Mouse (Mus musculus): ENCODE measurements around the gene 1700017B05Rik.

The 1700017B05Rik gene

GRCm38 (mm10) chr9:57271837-57272562 is 9.6 kb upstream of the 1700017B05Rik start:
- DNase-seq (ENCODE audit: low read depth) = no peak

- DNase-seq (ENCODE audit: low read depth) = no peak
Observed at GRCm38 (mm10) chr9:57271081-57271480, 8.7 kb upstream of the 1700017B05Rik start.

- no peak for DNase-seq (ENCODE audit: low read depth)
Observed at GRCm38 (mm10) chr9:57270399-57270798, 8.0 kb upstream of the 1700017B05Rik start.

GRCm38 (mm10) chr9:57269384-57269783 is 7.0 kb upstream of the 1700017B05Rik start:
- DNase-seq (ENCODE audit: low read depth) = no peak

GRCm38 (mm10) chr9:57268575-57268974 is 6.2 kb upstream of the 1700017B05Rik start:
- DNase-seq (ENCODE audit: low read depth) = peak; percentile 19

GRCm38 (mm10) chr9:57268078-57268477 is 5.7 kb upstream of the 1700017B05Rik start:
- DNase-seq (ENCODE audit: low read depth) = no peak

- no peak for DNase-seq (ENCODE audit: low read depth)
Observed at GRCm38 (mm10) chr9:57267421-57267820, 5.0 kb upstream of the 1700017B05Rik start.

GRCm38 (mm10) chr9:57265125-57265524 is 2.7 kb upstream of the 1700017B05Rik start:
- no peak for DNase-seq (ENCODE audit: low read depth)

GRCm38 (mm10) chr9:57262795-57263684 is 628 bp upstream of the 1700017B05Rik start:
- no peak for DNase-seq (ENCODE audit: low read depth)

- DNase-seq (ENCODE audit: low read depth) = peak; percentile 15
Observed at GRCm38 (mm10) chr9:57261516-57261912, 898 bp downstream of the 1700017B05Rik start.

GRCm38 (mm10) chr9:57260940-57261339 is 1.5 kb downstream of the 1700017B05Rik start:
- DNase-seq (ENCODE audit: low read depth) = no peak

GRCm38 (mm10) chr9:57259736-57260135 is 2.7 kb downstream of the 1700017B05Rik start:
- DNase-seq (ENCODE audit: low read depth) = peak; percentile 91

GRCm38 (mm10) chr9:57257627-57258026 is 4.8 kb downstream of the 1700017B05Rik start:
- DNase-seq (ENCODE audit: low read depth) = no peak

GRCm38 (mm10) chr9:57256861-57257260 is 5.6 kb downstream of the 1700017B05Rik start:
- DNase-seq (ENCODE audit: low read depth) = no peak

GRCm38 (mm10) chr9:57256309-57256708 is 6.1 kb downstream of the 1700017B05Rik start:
- no peak for DNase-seq (ENCODE audit: low read depth)

- no peak for DNase-seq (ENCODE audit: low read depth)
Observed at GRCm38 (mm10) chr9:57254823-57255495, 7.5 kb downstream of the 1700017B05Rik start.

GRCm38 (mm10) chr9:57254061-57254460 is 8.4 kb downstream of the 1700017B05Rik start:
- no peak for DNase-seq (ENCODE audit: low read depth)

- no peak for DNase-seq (ENCODE audit: low read depth)
Observed at GRCm38 (mm10) chr9:57251139-57251538, 11.3 kb downstream of the 1700017B05Rik start.

- no peak for DNase-seq (ENCODE audit: low read depth)
Observed at GRCm38 (mm10) chr9:57250026-57250425, 12.4 kb downstream of the 1700017B05Rik start.

- no peak for DNase-seq (ENCODE audit: low read depth)
Observed at GRCm38 (mm10) chr9:57248030-57248942, 14.1 kb downstream of the 1700017B05Rik start.

- no peak for DNase-seq (ENCODE audit: low read depth)
Observed at GRCm38 (mm10) chr9:57247201-57247671, 15.2 kb downstream of the 1700017B05Rik start.
